ENCODE assay signal across 40 mouse cellular contexts in the genomic region with DNA sequence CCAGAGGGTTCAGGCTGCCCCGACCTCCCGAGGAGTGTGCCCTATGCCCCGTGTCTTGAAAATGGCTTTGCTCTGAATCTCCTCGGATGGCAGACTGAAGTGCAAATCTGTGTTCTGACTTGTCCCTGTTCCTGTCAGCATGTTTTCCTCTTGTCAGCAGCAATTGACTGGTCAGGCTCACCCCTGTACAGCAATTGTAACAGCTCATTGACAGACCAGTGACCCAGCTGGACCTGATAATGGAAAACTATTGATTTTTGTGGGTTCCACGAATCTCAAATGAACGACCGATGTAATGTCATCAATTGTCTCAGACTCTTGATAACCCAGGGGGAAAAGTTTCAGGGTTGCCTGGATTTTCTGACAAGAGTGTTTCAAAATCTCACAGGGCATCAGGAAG. TPM values are rescaled to one million over a fixed set of nuclear protein-coding genes. Genes with fewer than 3 reads are reported as not detected.
"Had no signal": no experiment of that assay in that cellular context is flagged by ENCODE, and none has a peak within 500 bp of the region (broad histone marks: within the 10 kb centered on the region; RNA-seq: fewer than 3 reads in every experiment).

No protein-coding gene starts in this region.

- DNase-seq: cerebellum, adult 2 months; cerebellum, adult 8-10 months; cerebellum, adult 9-10 months; cerebellum, adult 9-11 months; cerebellum, postnatal 10 days; cerebellum, postnatal 14 days; cerebellum, postnatal 25 days; cerebellum, postnatal 36 days; embryo, embryonic 11 days; forebrain, postnatal 0 days; gastrocnemius, adult 2 months; gastrocnemius, postnatal 10 days; gastrocnemius, postnatal 14 days; gastrocnemius, postnatal 25 days; gastrocnemius, postnatal 36 days; heart, adult 11 months; heart, adult 18-20 months; heart, adult 2 months had no signal

- H3K36me3 ChIP-seq: embryonic facial prominence, embryonic 10.5 days; embryonic facial prominence, embryonic 12.5 days; embryonic facial prominence, embryonic 13.5 days; embryonic facial prominence, embryonic 15.5 days; forebrain, embryonic 10.5 days; forebrain, embryonic 12.5 days; forebrain, embryonic 15.5 days had no signal

- H3K4me1 ChIP-seq: embryonic facial prominence, embryonic 12.5 days; embryonic facial prominence, embryonic 13.5 days; embryonic facial prominence, embryonic 15.5 days had no signal

- H3K4me2 ChIP-seq: embryonic facial prominence, embryonic 12.5 days; embryonic facial prominence, embryonic 13.5 days; embryonic facial prominence, embryonic 15.5 days; forebrain, embryonic 12.5 days; forebrain, embryonic 13.5 days; forebrain, embryonic 15.5 days had no signal

- H3K4me3 ChIP-seq: embryonic facial prominence, embryonic 10.5 days; embryonic facial prominence, embryonic 12.5 days; embryonic facial prominence, embryonic 13.5 days; embryonic facial prominence, embryonic 15.5 days; erythroblast, embryonic 14.5 days; forebrain, embryonic 10.5 days; forebrain, embryonic 12.5 days; forebrain, embryonic 13.5 days; forebrain, embryonic 15.5 days; gastrocnemius, adult 2 months; heart, adult 2 months had no signal

- H3K27ac ChIP-seq: embryonic facial prominence, embryonic 10.5 days; embryonic facial prominence, embryonic 12.5 days; embryonic facial prominence, embryonic 13.5 days; embryonic facial prominence, embryonic 15.5 days; forebrain, embryonic 10.5 days; forebrain, embryonic 12.5 days; forebrain, embryonic 13.5 days; forebrain, embryonic 15.5 days; gastrocnemius, adult 2 months; heart, adult 2 months had no signal

- H3K9me3 ChIP-seq: embryonic facial prominence, embryonic 10.5 days; embryonic facial prominence, embryonic 12.5 days; embryonic facial prominence, embryonic 13.5 days; embryonic facial prominence, embryonic 15.5 days; forebrain, embryonic 10.5 days; forebrain, embryonic 12.5 days; forebrain, embryonic 13.5 days; forebrain, embryonic 15.5 days had no signal

- H3K9ac ChIP-seq: embryonic facial prominence, embryonic 12.5 days; embryonic facial prominence, embryonic 13.5 days; embryonic facial prominence, embryonic 15.5 days; forebrain, embryonic 12.5 days; forebrain, embryonic 13.5 days; forebrain, embryonic 15.5 days; forebrain, postnatal 0 days had no signal

- H3K27me3 ChIP-seq: embryonic facial prominence, embryonic 12.5 days had no signal

- ATAC-seq: forebrain, embryonic 13.5 days; forebrain, embryonic 14.5 days; forebrain, embryonic 15.5 days; forebrain, embryonic 16.5 days; forebrain, postnatal 0 days had no signal

RNA-seq across cellular contexts. Expression of a gene that starts 28.0 kb away (rescaled TPM):
- total RNA-seq: common myeloid progenitor, adult 5-6 weeks; forebrain, postnatal 0 days; gastrocnemius, adult 18-20 months; gastrocnemius, adult 2 months; gastrocnemius, adult 8-10 months; gastrocnemius, postnatal 10 days; gastrocnemius, postnatal 14 days; gastrocnemius, postnatal 25 days; gastrocnemius, postnatal 36 days; gastrocnemius, postnatal 4 days; granulocyte monocyte progenitor cell, adult 5-6 weeks; heart, adult 18-20 months; heart, adult 2 months had no signal
- polyA plus RNA-seq: cerebellum, adult 2 months; cortical plate, adult 2 months; embryonic facial prominence, embryonic 10.5 days; embryonic facial prominence, embryonic 11.5 days; embryonic facial prominence, embryonic 12.5 days; embryonic facial prominence, embryonic 13.5 days; embryonic facial prominence, embryonic 14.5 days; embryonic facial prominence, embryonic 15.5 days; erythroblast, embryonic 14.5 days; forebrain, embryonic 10.5 days; forebrain, embryonic 11.5 days; forebrain, embryonic 12.5 days; forebrain, embryonic 13.5 days; forebrain, embryonic 14.5 days; forebrain, embryonic 15.5 days; forebrain, embryonic 16.5 days; forebrain, postnatal 0 days; frontal cortex, adult 2 months; gonadal fat pad, adult 2 months; heart, adult 2 months had no signal
